Mouse (Mus musculus): Measurements from ENCODE around the gene Asna1.

Gene Asna1

GRCm38 (mm10) chr8:84990349-84990748, 34.7 kb downstream of the Asna1 start, which contains the start of gene Hook2:
Gene Hook2, plus strand, starts transcription at chr8:84990603.
- in situ Hi-C loops (cut with MboI, MseI): no loop called here

- in situ Hi-C loops (cut with MboI, MseI): no loop called here
Observed at GRCm38 (mm10) chr8:84989810-84990209, 35.3 kb downstream of the Asna1 start.

DNA sequence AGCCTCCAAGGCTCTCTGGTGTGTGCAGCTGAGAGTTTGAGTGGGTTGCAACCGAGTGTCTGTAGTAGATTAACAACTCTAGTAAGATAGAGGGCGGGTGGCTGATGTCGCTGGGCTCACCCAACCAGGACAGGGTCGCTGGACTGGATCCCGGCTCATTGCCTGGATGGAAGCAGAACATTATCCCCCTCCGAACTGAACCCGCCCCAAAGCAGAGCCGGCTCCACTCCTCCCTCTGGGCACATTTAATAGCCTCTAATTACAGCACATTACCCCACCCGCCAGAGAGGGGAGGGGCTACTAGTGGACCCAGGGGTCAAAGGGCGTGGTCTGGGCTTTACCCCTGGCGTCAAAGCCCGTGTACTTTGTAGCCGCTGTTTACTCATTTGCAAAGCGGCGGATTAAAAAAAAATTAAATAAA, 35.8 kb downstream of the Asna1 start:
- in situ Hi-C loops (cut with MboI, MseI): no loop called here

GRCm38 (mm10) chr8:84987903-84988302, 37.2 kb downstream of the Asna1 start:
- in situ Hi-C loops (cut with MboI, MseI): no loop called here

- in situ Hi-C loops (cut with MboI, MseI): no loop called here
Observed at GRCm38 (mm10) chr8:84987388-84987787, 37.7 kb downstream of the Asna1 start.

DNA sequence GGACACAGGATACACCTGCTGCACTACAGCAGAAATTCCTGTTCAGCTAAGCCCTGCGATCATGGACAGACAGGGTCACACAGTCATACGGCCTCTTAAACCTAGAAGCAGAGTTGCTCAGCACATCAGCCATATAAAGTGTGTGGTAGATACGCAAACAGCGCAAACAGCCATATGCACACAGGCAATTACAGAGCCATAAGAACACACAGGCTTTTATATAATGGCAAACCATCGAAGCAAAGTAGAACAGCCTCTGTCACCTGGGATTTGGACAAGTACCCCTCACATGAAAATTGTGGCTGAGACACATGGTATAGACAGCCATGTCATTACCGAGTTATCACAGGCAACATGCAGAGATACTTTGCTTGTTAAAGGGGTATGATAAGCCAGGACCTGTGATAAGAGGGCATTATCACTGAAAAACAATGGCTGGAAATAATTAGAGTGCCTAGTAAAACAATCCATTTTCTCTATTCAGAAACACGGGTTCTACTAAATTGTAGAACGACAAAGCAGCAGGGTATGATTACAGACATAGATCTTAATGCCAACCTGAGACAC, 38.6 kb downstream of the Asna1 start:
- in situ Hi-C loops (cut with MboI, MseI): no loop called here

DNA sequence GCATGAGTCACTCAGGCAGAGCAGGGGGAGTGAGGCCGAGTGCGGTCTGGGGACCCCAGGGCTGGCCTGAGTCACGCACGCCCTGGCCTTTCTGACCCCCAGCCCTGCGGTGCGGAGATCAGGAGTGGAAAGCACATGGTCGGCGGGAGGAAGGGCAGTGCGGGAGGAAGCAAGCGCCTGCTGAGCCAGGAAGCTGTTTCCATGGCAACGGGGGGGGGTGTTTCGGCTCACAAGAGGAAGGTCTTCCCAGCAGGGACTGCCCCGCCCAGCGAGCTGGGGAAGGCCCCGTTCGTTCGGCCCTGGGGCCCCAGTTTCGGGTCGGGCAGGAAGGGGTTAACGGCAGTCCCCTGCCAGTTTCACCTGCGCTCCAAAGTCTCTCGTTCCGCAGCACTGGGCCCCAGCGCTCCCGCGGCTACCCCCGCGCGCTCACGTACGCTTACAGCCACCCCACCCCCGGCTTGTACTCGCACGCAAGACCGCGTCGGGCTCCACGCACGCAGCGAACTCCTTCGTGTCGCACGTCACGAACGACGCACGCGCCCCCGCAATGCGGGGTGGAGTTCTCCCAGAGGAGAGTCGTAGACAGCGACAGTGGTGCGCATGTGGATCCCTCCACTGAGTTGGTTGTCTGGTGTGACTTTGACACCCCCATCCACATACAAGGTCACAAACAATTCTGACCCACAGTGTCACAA, 39.2 kb downstream of the Asna1 start:
- in situ Hi-C loops (cut with MboI, MseI): no loop called here

- in situ Hi-C loops (cut with MboI, MseI): no loop called here
Observed at GRCm38 (mm10) chr8:84985049-84985683, 39.9 kb downstream of the Asna1 start.

DNA sequence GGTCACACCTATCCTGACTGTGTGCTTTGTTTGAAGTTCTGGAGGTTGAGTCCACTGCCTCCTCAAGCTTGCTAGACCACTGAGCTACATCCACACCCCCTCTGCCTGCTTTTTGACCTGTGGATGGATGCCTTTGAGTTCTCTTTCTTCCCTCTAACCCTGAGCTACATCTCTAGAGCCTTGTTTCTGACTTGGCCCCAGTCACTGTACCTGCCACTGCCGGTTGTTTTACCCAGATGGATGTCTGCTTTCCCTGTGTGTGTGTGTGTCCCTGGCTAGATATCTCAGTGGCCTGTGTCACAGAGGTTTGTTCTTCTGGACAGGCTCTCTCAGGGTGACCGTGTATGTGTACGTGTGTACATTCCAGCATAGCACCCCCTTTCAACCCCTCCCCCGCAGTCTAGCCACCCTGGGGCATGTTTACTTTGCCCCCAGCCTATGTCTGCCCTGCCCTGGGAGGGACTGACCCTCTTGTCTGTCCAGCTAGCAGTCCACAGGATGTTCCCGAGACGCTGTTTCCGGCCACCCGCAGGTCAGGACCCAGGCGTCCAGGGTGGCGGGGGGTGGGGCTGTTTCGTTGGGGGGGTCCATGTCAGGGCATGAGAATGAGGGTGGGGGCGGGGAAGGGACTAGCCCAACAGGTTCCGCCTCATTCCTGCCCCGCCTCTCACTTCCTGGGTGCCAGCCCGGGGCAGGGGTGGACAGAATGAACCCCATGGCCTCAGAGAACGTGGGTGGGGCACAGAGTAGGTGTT, 40.6 kb downstream of the Asna1 start:
- in situ Hi-C loops (cut with MboI, MseI): no loop called here

GRCm38 (mm10) chr8:84982499-84983011, 42.5 kb downstream of the Asna1 start:
- in situ Hi-C loops (cut with MboI, MseI): no loop called here

GRCm38 (mm10) chr8:84981644-84982498, 43.2 kb downstream of the Asna1 start:
- in situ Hi-C loops (cut with MboI, MseI): no loop called here

DNA sequence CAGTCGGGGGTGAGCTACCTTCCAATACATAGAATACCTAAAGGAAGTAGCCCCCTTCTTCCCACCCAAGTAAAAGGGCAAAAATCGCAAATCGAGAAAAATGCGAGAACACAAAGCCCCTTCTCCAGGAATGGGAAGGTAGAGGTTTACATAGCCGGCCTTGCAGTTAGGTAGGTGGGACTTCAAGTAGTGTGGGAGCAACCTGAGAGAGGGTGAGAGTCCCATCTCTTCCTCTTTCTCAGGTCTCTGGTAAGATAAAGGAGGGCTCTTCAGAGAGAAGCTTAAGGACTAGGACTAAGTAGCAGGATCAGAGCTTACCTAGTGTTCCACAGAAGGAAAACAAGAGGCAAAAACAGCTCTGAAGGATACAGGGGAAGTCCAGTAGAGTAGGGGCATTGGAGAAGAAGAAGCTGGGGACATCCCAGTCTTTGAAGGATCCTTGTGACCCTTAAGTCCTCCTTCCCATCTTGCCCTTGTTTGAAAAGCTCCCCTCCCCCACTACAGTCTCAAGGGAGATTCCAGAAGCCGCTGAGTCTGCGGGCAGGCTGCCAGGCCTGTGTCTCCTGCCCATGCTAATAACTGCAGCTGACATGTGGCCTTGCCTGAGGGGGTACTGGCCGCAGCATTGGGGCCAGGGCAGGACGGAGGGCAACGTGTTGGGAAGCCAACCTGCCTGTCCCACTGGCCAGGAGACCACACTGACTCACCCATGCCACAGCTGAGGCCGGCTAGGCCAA, 44.3 kb downstream of the Asna1 start:
- in situ Hi-C loops (cut with MboI, MseI): no loop called here

GRCm38 (mm10) chr8:84979599-84980421, 45.3 kb downstream of the Asna1 start:
- in situ Hi-C loops (cut with MboI, MseI): loop anchor here (5.0 kb wide), 1 partner anchor 47 kb away; the partner anchor contains the start of genes Asna1 and Trir

DNA sequence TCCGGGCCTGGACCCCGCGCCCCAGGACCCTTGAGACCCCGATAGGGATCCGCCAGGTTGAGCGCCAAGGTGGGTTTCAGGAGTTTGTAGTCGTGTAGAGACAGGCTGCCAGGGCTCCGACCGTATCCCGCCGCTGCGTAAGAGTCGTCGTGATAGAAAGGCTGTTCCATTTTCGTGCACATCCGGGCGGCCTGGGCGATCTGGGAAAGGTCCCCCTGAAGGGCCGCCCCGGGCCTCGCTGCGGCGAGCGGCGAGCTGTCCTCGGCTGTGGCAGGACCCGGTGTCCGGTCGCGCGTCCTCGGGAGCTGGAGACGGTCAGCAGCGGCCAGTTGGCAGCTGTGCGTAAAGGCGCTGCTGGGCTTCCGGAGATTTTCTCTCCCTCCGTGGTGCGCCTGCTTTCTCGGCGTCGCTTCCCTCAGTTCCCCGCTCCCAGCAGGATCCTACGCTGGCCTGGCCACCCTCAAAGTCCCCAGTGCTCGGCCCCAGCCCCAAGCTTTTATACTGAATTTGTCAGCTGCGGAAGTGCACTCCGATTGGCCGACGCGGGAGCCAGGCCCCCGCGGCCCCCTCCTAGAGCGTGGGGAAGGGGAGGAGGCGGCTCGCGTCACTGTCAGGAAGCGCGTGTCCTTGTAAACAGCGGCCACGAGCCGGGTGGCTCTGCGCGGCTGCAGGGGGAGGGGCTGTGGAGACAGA, 46.7 kb downstream of the Asna1 start, which contains the start of gene Junb:
TSS of gene Junb (minus strand) at position 471 of the 693 bp plus-strand sequence.
- in situ Hi-C loops (cut with MboI, MseI): loop anchor here (5.0 kb wide), 1 partner anchor 49 kb away; the partner anchor contains the start of genes Asna1 and Trir

GRCm38 (mm10) chr8:84977435-84978247, 47.4 kb downstream of the Asna1 start:
- in situ Hi-C loops (cut with MboI, MseI): loop anchor here (5.0 kb wide), 1 partner anchor 50 kb away; the partner anchor contains the start of genes Asna1 and Trir

- in situ Hi-C loops (cut with MboI, MseI): loop anchor here (5.0 kb wide), 1 partner anchor 50 kb away; the partner anchor contains the start of genes Asna1 and Trir
Observed at GRCm38 (mm10) chr8:84976763-84977434, 48.2 kb downstream of the Asna1 start.

All from T-helper 1 cell (primary cell).